Mouse (Mus musculus): Measurements from ENCODE around the gene Nav3.

Gene Nav3

DNA sequence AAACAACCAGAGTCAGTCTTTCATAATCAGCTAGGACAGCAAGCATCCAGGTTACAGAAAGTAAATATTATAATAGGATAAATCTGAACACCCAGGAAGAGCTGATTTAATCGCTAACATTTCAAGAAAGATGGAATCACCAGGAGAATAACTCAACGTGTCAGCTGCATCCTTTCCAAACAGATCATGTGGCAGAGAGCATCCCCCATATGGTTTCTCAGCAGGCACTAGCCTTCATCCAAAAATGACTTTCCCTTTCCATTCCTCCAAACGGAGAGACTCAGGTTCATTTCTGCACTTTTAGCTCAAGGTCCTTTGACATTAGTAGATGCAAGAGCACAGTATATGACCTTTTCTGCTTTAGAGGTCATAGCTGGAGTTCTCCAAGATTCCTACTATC lies 765.4 kb downstream of the Nav3 start:
- DNase-seq (ENCODE audit: low spot score in 2 of 2): no peak

DNA sequence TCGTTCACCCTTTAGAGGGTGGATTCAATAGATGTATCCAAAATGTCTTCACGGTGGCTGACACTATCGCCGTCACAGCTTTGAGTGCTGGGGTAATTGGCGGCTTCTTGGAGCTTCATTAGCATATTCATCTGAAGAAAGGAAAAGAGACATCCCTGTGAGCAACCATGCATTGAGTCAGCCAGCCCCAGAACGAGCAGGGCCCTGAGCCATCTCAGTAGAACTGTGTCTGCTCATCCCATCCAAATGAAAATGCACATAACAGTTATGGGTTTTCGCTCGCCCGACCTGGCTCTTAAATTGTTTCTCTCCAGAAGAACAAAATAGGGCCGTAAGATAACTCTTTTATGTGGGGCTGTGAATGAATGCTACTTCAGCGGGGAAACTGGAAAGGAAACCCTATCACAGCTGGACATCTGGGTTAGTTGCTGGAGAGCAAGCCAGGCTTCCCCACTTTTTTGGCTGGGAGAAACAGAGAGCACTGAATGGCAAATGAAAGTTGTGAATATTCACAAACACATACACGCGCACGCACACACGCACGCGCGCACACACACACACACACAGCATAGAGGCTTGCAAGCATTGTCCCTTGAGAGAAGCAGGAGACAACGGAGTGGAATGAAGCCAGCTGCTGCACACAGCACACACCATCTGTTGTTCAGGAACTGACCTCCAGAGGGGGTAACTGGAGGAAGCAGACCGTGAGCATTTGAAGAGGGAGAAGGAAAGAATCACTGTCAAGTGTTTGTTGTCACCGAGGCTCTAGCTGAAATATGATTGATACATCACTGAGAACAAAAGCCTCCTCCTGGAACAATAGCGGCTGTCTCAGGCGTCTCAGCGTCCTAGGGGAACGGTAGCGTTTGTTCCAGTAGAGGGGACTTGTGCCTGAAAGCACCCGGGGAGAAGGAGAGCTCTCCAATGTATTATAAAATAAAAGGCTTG lies 771.6 kb downstream of the Nav3 start:
- DNase-seq (ENCODE audit: low spot score in 2 of 2): peak; percentile 35 to 50

GRCm38 (mm10) chr10:109672896-109673295 lies 783.1 kb downstream of the Nav3 start:
- no peak for DNase-seq (ENCODE audit: low spot score in 2 of 2)

- no peak for DNase-seq (ENCODE audit: low spot score in 2 of 2)
Observed at GRCm38 (mm10) chr10:109667453-109667852, 788.6 kb downstream of the Nav3 start.

DNA sequence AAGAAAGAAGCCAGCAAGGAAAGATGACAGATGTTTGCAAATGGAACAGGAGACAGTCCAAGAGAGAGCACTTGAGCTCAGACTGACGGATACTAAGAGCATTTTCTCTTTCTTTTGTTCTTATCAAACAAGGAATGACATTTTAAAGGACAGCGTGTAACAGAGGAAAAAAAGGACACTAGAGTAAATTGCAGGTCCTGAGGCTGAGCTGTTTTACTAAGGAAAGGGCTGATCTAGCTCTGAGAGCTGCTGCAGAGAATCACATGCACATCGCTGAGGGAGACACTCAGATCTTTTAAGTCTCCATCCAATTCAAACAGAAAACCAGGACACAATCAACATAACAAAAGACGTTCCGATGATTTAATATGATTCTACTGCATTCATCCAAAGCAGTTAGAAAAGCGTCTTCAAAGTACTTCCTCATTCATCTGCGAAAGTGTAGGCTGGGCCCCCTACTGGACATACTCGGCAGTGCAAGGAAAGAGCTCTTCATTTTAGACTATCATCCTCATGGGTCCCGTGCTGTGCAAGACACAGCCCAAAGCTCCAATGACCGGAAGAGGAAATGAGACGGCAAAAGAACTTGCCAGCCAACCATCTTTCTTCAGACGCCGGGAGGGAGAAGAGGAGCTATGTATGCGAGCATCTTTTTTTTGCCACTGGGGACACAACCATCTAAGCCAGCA lies 791.2 kb downstream of the Nav3 start:
- peak; percentile 71 to 72 for DNase-seq (ENCODE audit: low spot score in 2 of 2)

DNA sequence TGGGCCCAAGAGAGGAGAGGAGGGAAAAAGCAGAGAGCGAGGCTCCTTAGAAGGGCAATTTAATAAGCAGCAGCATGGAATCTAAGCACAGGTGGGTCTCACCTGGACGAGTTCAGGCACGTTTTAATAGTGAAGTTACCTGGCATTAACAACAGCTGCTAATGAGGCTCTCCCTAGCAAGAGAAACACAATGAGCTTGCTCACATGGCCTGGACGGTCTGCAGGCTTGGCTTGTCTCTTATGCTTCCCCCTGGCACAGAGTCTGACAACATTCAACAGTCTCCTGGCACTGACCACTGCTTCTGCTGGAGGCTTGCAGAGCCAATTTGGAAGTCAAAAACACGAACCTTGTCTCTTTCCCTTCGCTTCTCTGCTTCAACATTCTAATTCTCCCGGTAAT lies 804.5 kb downstream of the Nav3 start:
- DNase-seq (ENCODE audit: low spot score in 2 of 2): no peak

DNA sequence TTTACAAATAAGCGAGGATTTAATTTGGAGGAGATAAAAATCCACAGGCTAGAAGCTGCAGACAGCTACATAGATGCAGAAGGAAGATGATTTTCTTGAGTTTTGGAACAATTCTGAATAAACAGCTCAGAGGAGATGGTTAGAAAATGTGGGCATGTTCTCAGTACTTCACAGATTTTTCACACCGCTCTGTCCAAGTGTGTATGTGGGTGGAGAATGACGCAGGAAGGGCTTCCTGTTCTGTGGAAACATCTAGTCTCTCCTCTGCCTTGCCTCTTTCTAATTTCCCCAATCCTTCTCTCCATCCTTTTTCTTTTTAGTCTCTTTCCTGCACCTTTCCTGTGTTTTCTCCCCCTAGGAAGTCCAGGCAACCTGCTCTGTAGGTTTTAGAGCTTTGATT lies 812.4 kb downstream of the Nav3 start:
- no peak for DNase-seq (ENCODE audit: low spot score in 2 of 2)

DNA sequence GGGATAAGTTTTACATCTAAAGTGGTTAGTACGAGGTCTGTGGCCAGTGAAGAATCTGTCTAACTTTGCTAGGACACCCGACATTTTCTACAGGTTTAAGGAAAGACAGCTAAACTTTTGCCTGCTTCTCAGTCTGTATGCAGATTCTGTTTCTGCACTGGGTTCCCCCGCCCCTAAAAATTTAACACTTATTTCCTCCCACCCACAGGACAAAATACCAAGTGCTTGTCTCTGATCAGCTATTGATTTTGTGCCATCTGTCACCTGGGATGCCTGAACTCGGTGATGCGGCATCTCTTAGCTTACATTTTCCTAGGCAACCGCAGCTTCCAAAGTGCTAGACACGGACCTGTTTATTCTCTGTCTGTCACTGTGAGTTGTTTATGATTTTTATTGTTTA lies 814.2 kb downstream of the Nav3 start:
- DNase-seq (ENCODE audit: low spot score in 2 of 2): no peak

- no peak for DNase-seq (ENCODE audit: low spot score in 2 of 2)
Observed at GRCm38 (mm10) chr10:109637702-109638101, 818.3 kb downstream of the Nav3 start.
